Mouse (Mus musculus) stomach, postnatal 0 days (tissue): Measurements from ENCODE around the gene Nuak2.

Experiments
- CTCF ChIP-seq: IDR thresholded peaks from 2 replicates; pipeline ENCODE4 v1.5.1; 2016; ENCODE audit warnings: antibody characterized with exemption, low read depth, mild to moderate bottlenecking, moderate library complexity
- EP300 ChIP-seq: optimal IDR thresholded peaks from 2 replicates; pipeline ENCODE3; 2016; ENCODE audit warnings: antibody characterized with exemption

GRCm38 (mm10) chr1:132366937-132367336, 51.0 kb downstream of the Nuak2 start:
- no peak for TF ChIP-seq EP300
- TF ChIP-seq CTCF, result no peak
